Mouse (Mus musculus): ENCODE results near the gene Gnptg.

DNA sequence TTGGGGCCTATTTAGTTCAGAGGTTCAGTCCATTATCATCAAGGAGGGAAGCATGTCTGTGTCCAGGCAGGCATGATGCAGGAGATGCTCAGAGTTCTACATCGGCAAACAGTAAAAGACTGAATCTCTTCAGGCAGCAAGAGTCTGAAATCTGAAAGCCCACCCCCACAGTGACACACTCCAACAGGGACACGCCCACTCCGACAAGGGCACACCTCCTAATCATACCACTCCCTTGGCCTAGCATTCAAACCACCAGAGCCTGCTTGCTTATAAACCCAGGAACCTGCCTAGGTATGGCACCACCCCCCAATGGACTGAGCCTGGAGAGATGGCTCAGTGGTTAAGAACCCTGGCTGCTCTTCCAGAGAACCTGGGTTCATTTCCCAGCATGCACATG is 24.5 kb downstream of the Gnptg start:
- no peak for TF ChIP-seq CTCF (IDR thresholded peaks at IDR 0.05)
- TF ChIP-seq EP300 (IDR thresholded peaks at IDR 0.05): no peak
